Comparison of ENCODE assay signal across 33 mouse cellular contexts in genomic region chr3:141160986-141161385, GRCm38 (mm10). TPM values are rescaled to one million over a fixed set of nuclear protein-coding genes. Genes with fewer than 3 reads are reported as not detected.
"Had no signal": no experiment of that assay in that cellular context is flagged by ENCODE, and none has a peak within 500 bp of the region (broad histone marks: within the 10 kb centered on the region; RNA-seq: fewer than 3 reads in every experiment).

No protein-coding gene starts in this region.

- H3K9ac ChIP-seq: limb, embryonic 12.5 days; limb, embryonic 15.5 days; liver, embryonic 13.5 days; midbrain, embryonic 15.5 days; neural tube, embryonic 13.5 days had no signal

- H3K4me1 ChIP-seq: limb, embryonic 12.5 days; limb, embryonic 15.5 days; liver, embryonic 13.5 days; midbrain, embryonic 15.5 days; neural tube, embryonic 13.5 days had no signal

- H3K4me2 ChIP-seq: limb, embryonic 12.5 days; limb, embryonic 15.5 days; liver, embryonic 13.5 days; midbrain, embryonic 11.5 days; midbrain, embryonic 15.5 days; neural tube, embryonic 13.5 days had no signal

- H3K36me3 ChIP-seq: limb, embryonic 12.5 days; limb, embryonic 15.5 days; liver, embryonic 13.5 days; midbrain, embryonic 15.5 days; neural tube, embryonic 13.5 days had no signal

- H3K4me3 ChIP-seq: limb, embryonic 12.5 days; limb, embryonic 15.5 days; liver, embryonic 13.5 days; midbrain, embryonic 15.5 days; myocyte; neural tube, embryonic 13.5 days had no signal

- H3K27ac ChIP-seq: kidney, postnatal 0 days; limb, embryonic 12.5 days; limb, embryonic 15.5 days; liver, embryonic 13.5 days; midbrain, embryonic 15.5 days; neural tube, embryonic 13.5 days; stomach, postnatal 0 days had no signal

- ATAC-seq: inflammation-experienced regulatory T-cells, adult 6 months; intestine, embryonic 16.5 days; midbrain, embryonic 15.5 days had no signal

- DNase-seq: kidney, adult 18-20 months; kidney, postnatal 25 days; left cerebral cortex, postnatal 4 days; liver, embryonic 13.5 days; lung, adult 2 months; lung, postnatal 14 days; lung, postnatal 4 days; retina, postnatal 1 day; right cerebral cortex, postnatal 25 days; thymus, adult 2 months; thymus, postnatal 14 days; thymus, postnatal 4 days had no signal

- H3K27me3 ChIP-seq: limb, embryonic 12.5 days; limb, embryonic 15.5 days; liver, embryonic 13.5 days; midbrain, embryonic 15.5 days; neural tube, embryonic 13.5 days had no signal

- H3K9me3 ChIP-seq: limb, embryonic 12.5 days; limb, embryonic 15.5 days; liver, embryonic 13.5 days; midbrain, embryonic 15.5 days; neural tube, embryonic 13.5 days had no signal

RNA-seq across cellular contexts. Expression of gene Pdha2, which starts 51.2 kb away (rescaled TPM):
- total RNA-seq: left cerebral cortex, adult 8-10 months; left cerebral cortex, postnatal 14 days; left cerebral cortex, postnatal 4 days; megakaryocyte progenitor cell, adult 5-6 weeks; megakaryocyte-erythroid progenitor cell, adult 5-6 weeks; neutrophil, adult 5-6 weeks had no signal
- polyA plus RNA-seq: inflammation-experienced regulatory T-cells, adult 6 months; intestine, embryonic 16.5 days; kidney, embryonic 14.5 days; kidney, postnatal 0 days; large intestine, adult 2 months; limb, embryonic 12.5 days; limb, embryonic 15.5 days; liver, embryonic 13.5 days; liver, embryonic 16.5 days; lung, adult 2 months; lung, embryonic 16.5 days; midbrain, embryonic 11.5 days; midbrain, embryonic 15.5 days; myocyte; neural tube, embryonic 13.5 days; spleen, adult 2 months; stomach, embryonic 14.5 days; stomach, postnatal 0 days; thymus, adult 2 months had no signal
